In genomic region chr5:100036681-100037080, GRCm38 (mm10) we compare ENCODE assay signal across 9 mouse cellular contexts. TPM values are rescaled to one million over a fixed set of nuclear protein-coding genes. Genes with fewer than 3 reads are reported as not detected.
A peak's percentile ranks its signal among the peaks of the same experiment; 100 is the strongest.
DNase-seq lines count a peak whose midpoint lies in the region; ATAC-seq lines count a peak whose summit lies in the region.
"Had no signal": no experiment of that assay in that cellular context is flagged by ENCODE, and none has a peak within 500 bp of the region (broad histone marks: within the 10 kb centered on the region; RNA-seq: fewer than 3 reads in every experiment).

No protein-coding gene starts in this region.

- H3K4me2 ChIP-seq in hindbrain, embryonic 16.5 days (ENCODE audit: low read length) = peak overlapping the region; percentile 89

- no peak for ATAC-seq in erythroblast, adult 5-6 weeks (replicated peaks; ENCODE audit: low FRiP score, poor library complexity, severe bottlenecking)
- no peak for ATAC-seq in hindbrain, embryonic 16.5 days

- peak overlapping the region; percentile 100 for H3K4me3 ChIP-seq in erythroblast, embryonic 14.5 days (replicated peaks)
- peak overlapping the region; percentile 94 for H3K4me3 ChIP-seq in hindbrain, embryonic 16.5 days (ENCODE audit: low read length)

- H3K4me1 ChIP-seq in erythroblast, embryonic 14.5 days (ENCODE audit: control insufficient read depth) = peaks cover 55% of the 10 kb centered on the region
- peaks cover 25% of the 10 kb centered on the region for H3K4me1 ChIP-seq in hindbrain, embryonic 16.5 days (ENCODE audit: control insufficient read depth, insufficient read depth, low read depth, low read length)

- no peak overlapping the region for H3K27ac ChIP-seq in hindbrain, embryonic 16.5 days (ENCODE audit: low read depth, low read length)

- H3K27me3 ChIP-seq in erythroblast, embryonic 14.5 days (ENCODE audit: control insufficient read depth) = no peaks in the 10 kb centered on the region
- H3K27me3 ChIP-seq in hindbrain, embryonic 16.5 days (replicated peaks; ENCODE audit: control insufficient read depth, insufficient read depth, low read length) = no peaks in the 10 kb centered on the region

- no peaks in the 10 kb centered on the region for H3K9me3 ChIP-seq in erythroblast, embryonic 14.5 days (ENCODE audit: control insufficient read depth, low read length)
- no peaks in the 10 kb centered on the region for H3K9me3 ChIP-seq in hindbrain, embryonic 16.5 days (ENCODE audit: control insufficient read depth, low read length)

- H3K9ac ChIP-seq in hindbrain, embryonic 16.5 days (ENCODE audit: low read depth, low read length) = peak overlapping the region; percentile 43

- WGBS in hindbrain, embryonic 16.5 days = 20% methylated on average over 7 of the region's 7 CpGs

- peak; percentile 33 for DNase-seq in T-cell, adult 2 months (ENCODE audit: low spot score)
- DNase-seq in lung, postnatal 4 days = peak; percentile 20 to 29
- peak; percentile 35 to 54 for DNase-seq in thymus, postnatal 36 days
- no peak for DNase-seq in left cerebral cortex, adult 9 months (ENCODE audit: low spot score in 2 of 2)
- no peak for DNase-seq in left cerebral cortex, adult 18-20 months (ENCODE audit: low spot score in 2 of 2)

- H3K36me3 ChIP-seq in erythroblast, embryonic 14.5 days (ENCODE audit: control insufficient read depth) = peaks cover 65% of the 10 kb centered on the region
- H3K36me3 ChIP-seq in hindbrain, embryonic 16.5 days (ENCODE audit: control insufficient read depth, insufficient read depth, low read length) = peaks cover 15% of the 10 kb centered on the region

RNA-seq across cellular contexts. Expression of gene Hnrnpdl, which starts 2.8 kb away (rescaled TPM):
- polyA plus RNA-seq in erythroblast, embryonic 14.5 days (2012) = 12.5 and 13.3 TPM in 2 replicates
- total RNA-seq in erythroblast, adult 5-6 weeks (2015; ENCODE audit: low replicate concordance) = 78.4 and 82.3 TPM in 2 replicates
- 106 and 110 TPM in 2 replicates for total RNA-seq in erythroblast, adult 5-6 weeks (2017; ENCODE audit: low replicate concordance)
- polyA plus RNA-seq in hindbrain, embryonic 16.5 days (2015; fragmentation: Nextera tagmentation; extraction: Ambion mirVana) = 158 and 173 TPM in 2 replicates
- 100 to 1,000 TPM; 144 to 182 TPM for total RNA-seq in left cerebral cortex, adult 18-20 months (2021)

RNA-seq across cellular contexts. Expression of gene Enoph1, which starts 3.1 kb away (rescaled TPM):
- polyA plus RNA-seq in erythroblast, embryonic 14.5 days (2012) = 0.43 and 0.55 TPM in 2 replicates
- total RNA-seq in erythroblast, adult 5-6 weeks (2015; ENCODE audit: low replicate concordance) = 8.4 and 11.5 TPM in 2 replicates
- 3.8 and 7.2 TPM in 2 replicates for total RNA-seq in erythroblast, adult 5-6 weeks (2017; ENCODE audit: low replicate concordance)
- 56.9 and 62.2 TPM in 2 replicates for polyA plus RNA-seq in hindbrain, embryonic 16.5 days (2015; fragmentation: Nextera tagmentation; extraction: Ambion mirVana)
- 10 to 100 TPM; 50.5 to 56.6 TPM for total RNA-seq in left cerebral cortex, adult 18-20 months (2021)

RNA-seq across cellular contexts. Expression of gene 4930524J08Rik, which starts 57.8 kb away (rescaled TPM):
- polyA plus RNA-seq in erythroblast, embryonic 14.5 days (2012) = 1.8 and 1.9 TPM in 2 replicates
- total RNA-seq in erythroblast, adult 5-6 weeks (2015; ENCODE audit: low replicate concordance) = 2.5 TPM in 1 of 2 replicates, not detected in the other
- total RNA-seq in erythroblast, adult 5-6 weeks (2017; ENCODE audit: low replicate concordance) = 1.4 TPM in 1 of 2 replicates, not detected in the other
- polyA plus RNA-seq in hindbrain, embryonic 16.5 days (2015; fragmentation: Nextera tagmentation; extraction: Ambion mirVana) = 2.7 and 2.8 TPM in 2 replicates
- 1 to 10 TPM; 1.9 to 2.4 TPM for total RNA-seq in left cerebral cortex, adult 18-20 months (2021)
- total RNA-seq: neutrophil, adult 5-6 weeks had no signal

RNA-seq across cellular contexts. Expression of gene Hnrnpd, which starts 57.9 kb away (rescaled TPM):
- polyA plus RNA-seq in erythroblast, embryonic 14.5 days (2012) = 47.2 and 60.2 TPM in 2 replicates
- 107 and 120 TPM in 2 replicates for total RNA-seq in erythroblast, adult 5-6 weeks (2015; ENCODE audit: low replicate concordance)
- total RNA-seq in erythroblast, adult 5-6 weeks (2017; ENCODE audit: low replicate concordance) = 56.6 and 94.7 TPM in 2 replicates
- 28.9 and 81.2 TPM in 2 replicates for polyA plus RNA-seq in hindbrain, embryonic 16.5 days (2015; fragmentation: Nextera tagmentation; extraction: Ambion mirVana)
- total RNA-seq in left cerebral cortex, adult 18-20 months (2021) = 100 to 1,000 TPM; 205 to 222 TPM

Comparison
In these comparisons a context has a peak if more than half of its experiments do, and no peak if none do; other contexts are left out.
1. DNase-seq: peak in T-cell, adult 2 months (single experiment), lung, postnatal 4 days (2 of 2) and thymus, postnatal 36 days (2 of 2); none in left cerebral cortex, adult 9 months (0 of 2) and left cerebral cortex, adult 18-20 months (0 of 2).
2. RNA of gene Enoph1, which starts 3.1 kb away (total RNA-seq): 50.5 to 56.6 TPM in left cerebral cortex, adult 18-20 months; 3.8 to 11.5 TPM in erythroblast, adult 5-6 weeks; every median in the first group is over 4 times any median in the second.